Mouse (Mus musculus) erythroblast, embryonic 14.5 days (primary cell): Measurements from ENCODE around the gene Tedc2.

Experiments
- GATA1 ChIP-seq: IDR thresholded peaks from 2 replicates; pipeline ENCODE4 v1.6.1; 2012; ENCODE audit warnings: low read length, inconsistent platforms, mixed read lengths
- TAL1 ChIP-seq: IDR thresholded peaks from 3 replicates; pipeline ENCODE4 v1.6.1; 2012; ENCODE audit warnings: low read length, inconsistent platforms, mixed read lengths

- TF ChIP-seq GATA1 (no peak), TAL1 (no peak)
These were observed 44.1 kb upstream of the Tedc2 start for GRCm38 (mm10) chr17:24264766-24265165.
